Mouse (Mus musculus): Measurements from ENCODE around the gene Gm17018. TPM values are rescaled to one million over a fixed set of nuclear protein-coding genes. Genes with fewer than 3 reads are reported as not detected.

Gm17018 gene
- total and polyA plus RNA-seq, 2 experiments from 2014 or later, result 20.7 to 69.6 TPM

DNA sequence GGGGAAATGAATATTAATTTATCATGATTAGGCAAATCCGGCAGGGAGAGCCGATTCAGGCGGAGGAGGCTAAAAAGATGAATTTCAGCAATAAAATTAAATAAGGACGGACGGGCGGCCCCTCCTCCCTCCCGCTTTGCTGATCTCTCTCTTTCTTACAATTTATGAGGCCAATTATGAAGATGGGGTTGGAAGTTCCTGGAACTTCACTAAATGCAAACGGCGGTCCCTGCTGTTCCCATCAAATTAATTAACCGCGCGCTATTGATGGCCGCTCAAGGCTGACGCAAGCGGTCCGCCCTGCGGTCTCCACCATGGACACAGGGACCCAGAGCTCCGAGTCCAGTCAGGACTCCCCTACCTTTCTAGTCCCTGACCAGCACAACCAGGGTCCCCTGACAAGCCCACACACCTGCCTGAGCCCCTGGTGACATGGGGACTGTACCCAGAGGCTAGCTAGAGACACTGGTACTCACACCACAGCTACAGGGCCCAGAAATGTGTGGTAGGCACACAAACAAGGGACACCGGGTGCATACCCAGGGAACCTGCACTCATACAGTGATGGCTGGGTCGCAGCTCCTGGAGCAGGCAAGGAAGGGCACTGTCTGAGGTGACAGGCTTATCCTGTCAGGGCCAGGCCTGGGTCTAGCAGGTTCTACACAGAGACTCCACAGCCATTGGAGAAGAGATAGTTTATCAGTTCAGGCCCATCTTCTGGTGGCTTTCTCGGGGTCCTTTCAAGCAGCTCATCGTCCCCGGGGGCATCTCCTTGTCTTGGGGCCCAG lies 11.1 kb upstream of the Gm17018 start:
- H3K4me2 ChIP-seq (ENCODE audit: low read depth), result no peak overlapping the region
- no peaks in the 10 kb centered on the region for H3K9me3 ChIP-seq (ENCODE audit: low read length)
- 60% methylated on average over 23 of the region's 23 CpGs for WGBS
- H3K9ac ChIP-seq, result no peak overlapping the region
- TF ChIP-seq CTCF (IDR thresholded peaks at IDR 0.05; ENCODE audit: low read depth), result no peak
- DNase-seq (no peak), ATAC-seq (no peak)
- H3K36me3 ChIP-seq (ENCODE audit: insufficient read depth), result peaks cover 5% of the 10 kb centered on the region; the same call in 1 of the 2 replicates
- H3K27ac ChIP-seq (ENCODE audit: low read depth, low read length), result no peak overlapping the region
- H3K27me3 ChIP-seq (ENCODE audit: insufficient read depth, low read length), result peaks cover 9% of the 10 kb centered on the region
- no peak overlapping the region for H3K4me3 ChIP-seq (ENCODE audit: low read depth, low read length)
- 0 out of 2 replicates have a peak, but pooled peaks cover 5% of the 10 kb centered on the region for H3K4me1 ChIP-seq (ENCODE audit: insufficient read depth)

DNA sequence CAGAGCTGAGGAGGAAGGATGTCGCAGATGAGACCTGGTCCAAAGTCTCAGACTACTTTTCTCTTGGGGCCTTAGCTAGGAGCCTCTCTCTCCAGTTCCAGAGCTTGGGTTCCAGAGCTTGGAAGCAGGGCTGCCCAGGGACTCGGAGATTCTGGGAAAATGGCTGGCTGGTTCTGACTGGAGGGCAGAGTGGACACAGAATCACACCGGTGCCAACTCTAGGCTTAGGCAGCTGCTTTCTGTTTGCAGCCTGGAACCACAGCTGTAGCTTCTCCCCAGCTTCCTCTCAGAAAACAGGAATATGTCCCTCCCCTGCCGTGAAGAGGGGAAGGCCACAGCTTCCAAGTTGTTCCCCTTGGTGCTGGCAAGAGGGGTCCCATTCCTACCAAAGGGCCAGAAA lies 10.5 kb upstream of the Gm17018 start:
- no peak for TF ChIP-seq CTCF (IDR thresholded peaks at IDR 0.05; ENCODE audit: low read depth)
- Histone ChIP-seq H3K4me2 (ENCODE audit: low read depth) (no peak overlapping the region), H3K27ac (ENCODE audit: low read depth, low read length) (no peak overlapping the region), H3K36me3 (ENCODE audit: insufficient read depth) (peaks cover 11% of the 10 kb centered on the region; the same call in 1 of the 2 replicates), H3K27me3 (ENCODE audit: insufficient read depth, low read length) (peaks cover 9% of the 10 kb centered on the region), H3K4me1 (ENCODE audit: insufficient read depth) (no peaks in the 10 kb centered on the region), H3K4me3 (ENCODE audit: low read depth, low read length) (no peak overlapping the region), H3K9me3 (ENCODE audit: low read length) (no peaks in the 10 kb centered on the region), H3K9ac (no peak overlapping the region)
- ATAC-seq, result no peak
- WGBS, result 84% methylated on average over 4 of the region's 4 CpGs
- no peak for DNase-seq

DNA sequence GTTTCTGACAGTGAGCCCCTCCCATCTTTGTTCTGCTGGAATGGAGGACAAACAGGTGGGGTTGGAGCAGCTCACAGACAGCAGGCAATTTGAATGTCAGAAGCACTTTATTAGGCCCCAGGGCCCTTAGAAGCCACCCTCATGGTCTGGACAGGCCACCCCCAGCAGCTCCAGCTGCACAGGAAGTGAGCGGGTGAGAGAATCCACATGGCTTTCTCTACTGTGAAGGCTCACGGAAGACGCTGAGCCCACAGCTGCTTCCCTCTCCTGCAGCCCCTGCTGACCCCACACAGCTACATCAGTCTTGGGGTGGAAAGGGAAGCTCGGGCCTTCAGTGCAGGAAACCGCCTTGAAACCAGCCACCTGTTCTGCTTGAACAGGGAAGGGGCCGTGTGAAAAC lies 8.2 kb upstream of the Gm17018 start:
- H3K27ac ChIP-seq (ENCODE audit: low read depth, low read length), result no peak overlapping the region
- ATAC-seq (no peak), DNase-seq (no peak)
- H3K27me3 ChIP-seq (ENCODE audit: insufficient read depth, low read length), result peaks cover 2% of the 10 kb centered on the region; the same call in 1 of the 2 replicates
- no peaks in the 10 kb centered on the region for H3K4me1 ChIP-seq (ENCODE audit: insufficient read depth)
- no peak overlapping the region for H3K4me3 ChIP-seq (ENCODE audit: low read depth, low read length)
- 82% methylated on average over 6 of the region's 6 CpGs for WGBS
- no peak overlapping the region for H3K9ac ChIP-seq
- no peaks in the 10 kb centered on the region for H3K9me3 ChIP-seq (ENCODE audit: low read length)
- no peak overlapping the region for H3K4me2 ChIP-seq (ENCODE audit: low read depth)
- H3K36me3 ChIP-seq (ENCODE audit: insufficient read depth), result peaks cover 12% of the 10 kb centered on the region; the same call in 1 of the 2 replicates
- TF ChIP-seq CTCF (IDR thresholded peaks at IDR 0.05; ENCODE audit: low read depth), result no peak

DNA sequence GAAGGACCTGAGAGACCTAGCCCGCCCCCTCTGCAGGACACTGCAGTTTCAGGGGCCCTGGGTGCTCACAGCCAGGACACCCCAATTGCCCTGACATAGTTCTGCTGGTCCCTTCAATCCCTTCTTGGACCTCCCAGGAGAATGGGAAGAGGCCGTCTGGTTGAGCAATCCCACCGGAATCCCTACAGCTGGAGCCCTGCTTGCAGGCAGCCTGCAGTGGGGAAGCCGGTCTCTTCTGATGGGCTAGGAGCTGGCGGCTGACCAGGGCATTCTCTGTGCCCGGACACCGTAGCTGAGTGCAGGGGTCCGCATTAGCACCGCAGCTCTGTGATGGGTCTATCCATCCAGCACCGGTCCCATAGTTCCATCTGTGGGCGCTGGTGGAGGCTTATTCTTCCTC lies 6.3 kb upstream of the Gm17018 start:
- no peak for ATAC-seq
- no peak for TF ChIP-seq CTCF (IDR thresholded peaks at IDR 0.05; ENCODE audit: low read depth)
- 93% methylated on average over 11 of the region's 11 CpGs for WGBS
- no peak for DNase-seq
- Histone ChIP-seq H3K4me3 (ENCODE audit: low read depth, low read length) (no peak overlapping the region), H3K4me2 (ENCODE audit: low read depth) (no peak overlapping the region), H3K9me3 (ENCODE audit: low read length) (no peaks in the 10 kb centered on the region), H3K9ac (no peak overlapping the region), H3K27me3 (ENCODE audit: insufficient read depth, low read length) (no peaks in the 10 kb centered on the region; the same call in 1 of the 2 replicates), H3K4me1 (ENCODE audit: insufficient read depth) (no peaks in the 10 kb centered on the region), H3K36me3 (ENCODE audit: insufficient read depth) (peaks cover 12% of the 10 kb centered on the region; the same call in 1 of the 2 replicates), H3K27ac (ENCODE audit: low read depth, low read length) (no peak overlapping the region)

DNA sequence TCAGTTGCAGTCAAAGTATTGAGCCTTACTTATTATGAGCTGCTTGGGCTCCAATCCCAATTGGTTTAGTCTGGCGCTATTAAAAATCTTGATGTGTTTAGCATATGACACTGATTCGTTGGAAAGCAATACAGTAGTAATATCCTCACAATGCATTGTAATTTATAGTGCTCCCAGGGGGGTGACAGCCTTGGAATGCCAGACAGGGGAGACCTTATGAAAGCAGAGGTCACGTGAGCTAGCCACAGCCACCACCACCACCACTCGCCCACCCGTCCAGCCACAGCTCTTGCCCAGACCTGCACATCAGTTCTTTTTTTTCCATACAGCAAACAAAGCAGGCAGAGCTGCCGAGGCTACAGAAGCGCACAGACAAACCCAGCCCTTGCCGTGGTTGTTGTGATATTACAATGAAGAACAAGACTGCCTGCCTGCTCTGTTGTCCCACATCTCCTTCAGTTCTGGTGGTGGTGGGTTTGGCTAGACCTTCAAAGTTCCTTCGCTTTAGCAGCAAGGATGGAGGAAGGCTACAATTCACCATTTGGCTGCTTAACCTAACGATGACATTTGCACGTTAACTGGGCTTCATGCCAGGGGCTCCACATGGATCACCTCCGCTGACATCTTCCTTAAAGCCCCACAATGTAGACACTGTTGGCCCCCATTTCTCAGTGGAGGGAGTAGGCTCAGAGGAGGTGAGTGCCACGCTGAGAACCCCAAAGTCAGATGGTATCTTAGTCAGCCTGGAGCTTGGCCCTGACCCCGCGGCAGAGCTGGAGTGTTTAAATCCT lies 5.7 kb downstream of the Gm17018 start:
- no peak for ATAC-seq
- TF ChIP-seq CTCF (IDR thresholded peaks at IDR 0.05; ENCODE audit: low read depth), result no peak

DNA sequence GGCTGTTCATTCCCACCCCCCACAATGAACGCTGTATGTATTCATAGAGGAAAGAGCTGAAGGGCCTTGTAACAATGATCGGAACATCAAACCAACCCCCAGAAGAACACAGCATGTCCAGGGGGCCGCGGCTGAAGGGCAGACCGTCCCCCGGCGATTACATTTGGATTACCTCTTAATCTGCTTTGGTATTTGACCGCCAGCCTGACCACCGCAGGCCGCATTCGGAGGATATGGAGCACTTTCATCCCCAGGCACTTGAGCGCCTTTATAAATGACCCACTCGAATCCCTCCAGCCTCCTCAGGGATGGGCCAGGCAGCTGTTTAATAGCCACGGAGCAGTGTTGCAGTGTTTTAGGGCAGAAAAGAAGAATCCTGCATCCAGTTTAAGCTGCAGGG lies 7.0 kb downstream of the Gm17018 start:
- Histone ChIP-seq H3K4me1 (ENCODE audit: insufficient read depth) (no peaks in the 10 kb centered on the region), H3K4me3 (ENCODE audit: low read depth, low read length) (no peak overlapping the region), H3K27me3 (ENCODE audit: insufficient read depth, low read length) (no peaks in the 10 kb centered on the region), H3K4me2 (ENCODE audit: low read depth) (no peak overlapping the region), H3K27ac (ENCODE audit: low read depth, low read length) (no peak overlapping the region), H3K9ac (no peak overlapping the region), H3K36me3 (ENCODE audit: insufficient read depth) (peaks cover 16% of the 10 kb centered on the region), H3K9me3 (ENCODE audit: low read length) (no peaks in the 10 kb centered on the region)
- 21% methylated on average over 14 of the region's 14 CpGs for WGBS
- no peak for TF ChIP-seq CTCF (IDR thresholded peaks at IDR 0.05; ENCODE audit: low read depth)
- no peak for DNase-seq
- no peak for ATAC-seq

More for the DNA sequence above, 5.7 kb downstream of the Gm17018 start:
- Histone ChIP-seq H3K9me3 (ENCODE audit: low read length) (no peaks in the 10 kb centered on the region), H3K27ac (ENCODE audit: low read depth, low read length) (no peak overlapping the region), H3K27me3 (ENCODE audit: insufficient read depth, low read length) (no peaks in the 10 kb centered on the region), H3K9ac (no peak overlapping the region), H3K4me3 (ENCODE audit: low read depth, low read length) (no peak overlapping the region), H3K36me3 (ENCODE audit: insufficient read depth) (0 out of 2 replicates have a peak, but pooled peaks cover 4% of the 10 kb centered on the region), H3K4me1 (ENCODE audit: insufficient read depth) (no peaks in the 10 kb centered on the region; the same call in 1 of the 2 replicates), H3K4me2 (ENCODE audit: low read depth) (no peak overlapping the region)
- DNase-seq, result no peak
- 54% methylated on average over 15 of the region's 15 CpGs for WGBS

DNA sequence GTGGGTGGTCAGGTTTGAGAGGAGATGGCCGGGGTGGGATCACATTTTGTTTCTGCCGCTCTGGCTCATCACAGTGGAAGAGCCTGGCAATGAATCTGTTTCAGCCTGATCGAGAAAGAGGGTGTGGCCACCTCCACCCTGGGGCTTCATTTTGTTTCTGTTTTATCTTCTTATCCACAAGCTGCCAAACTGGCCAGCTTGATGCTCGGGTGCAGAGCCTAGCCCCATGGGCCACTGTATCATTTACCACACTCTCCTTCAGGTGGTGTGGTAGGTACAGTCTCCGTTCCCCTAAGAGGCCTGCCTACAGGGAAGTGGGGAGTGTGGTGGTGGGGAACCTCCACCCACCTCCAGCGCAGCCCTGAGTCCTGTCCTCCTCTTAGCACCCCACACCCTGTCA lies 12.6 kb downstream of the Gm17018 start:
- Histone ChIP-seq H3K9me3 (ENCODE audit: low read length) (no peaks in the 10 kb centered on the region), H3K36me3 (ENCODE audit: insufficient read depth) (peaks cover 37% of the 10 kb centered on the region), H3K4me3 (ENCODE audit: low read depth, low read length) (no peak overlapping the region), H3K9ac (no peak overlapping the region), H3K4me2 (ENCODE audit: low read depth) (no peak overlapping the region), H3K27me3 (ENCODE audit: insufficient read depth, low read length) (no peaks in the 10 kb centered on the region), H3K27ac (ENCODE audit: low read depth, low read length) (no peak overlapping the region), H3K4me1 (ENCODE audit: insufficient read depth) (no peaks in the 10 kb centered on the region)
- no peak for TF ChIP-seq CTCF (IDR thresholded peaks at IDR 0.05; ENCODE audit: low read depth)
- DNase-seq (no peak), ATAC-seq (no peak)
- WGBS, result 81% methylated on average over 6 of the region's 6 CpGs

Data from forebrain, postnatal 0 days (tissue).